Mouse (Mus musculus): Measurements from ENCODE around the gene S100a14. TPM values are rescaled to one million over a fixed set of nuclear protein-coding genes. Genes with fewer than 3 reads are reported as not detected.

S100a14 gene
- polyA plus RNA-seq, 1 experiment from 2014 or later, result 1.1 TPM

DNA sequence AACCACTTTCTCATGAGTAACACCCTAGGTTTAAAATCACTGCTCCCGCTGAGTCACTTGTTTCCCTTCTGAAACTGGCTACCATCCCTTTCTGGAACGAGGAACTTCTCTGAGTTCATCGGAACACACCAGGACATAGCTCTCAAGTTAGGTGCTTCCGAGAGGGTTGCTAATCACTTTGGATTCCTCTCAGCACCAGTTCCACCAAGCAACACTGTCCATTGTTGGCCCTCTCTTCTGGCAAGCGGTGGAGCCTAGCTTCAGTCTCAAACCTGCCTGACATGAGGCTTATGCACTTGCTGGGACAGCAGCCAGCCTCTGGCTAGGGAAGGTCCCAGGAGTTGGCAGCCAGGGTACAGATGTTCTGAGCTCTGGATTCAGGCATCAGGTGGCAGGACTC lies 48.0 kb downstream of the S100a14 start:
- H3K27me3 ChIP-seq (ENCODE audit: control insufficient read depth, insufficient read depth, low read length), result no peaks in the 10 kb centered on the region
- 87% methylated on average over 5 of the region's 5 CpGs for WGBS
- H3K36me3 ChIP-seq (ENCODE audit: control insufficient read depth, insufficient read depth, low read length), result no peaks in the 10 kb centered on the region

DNA sequence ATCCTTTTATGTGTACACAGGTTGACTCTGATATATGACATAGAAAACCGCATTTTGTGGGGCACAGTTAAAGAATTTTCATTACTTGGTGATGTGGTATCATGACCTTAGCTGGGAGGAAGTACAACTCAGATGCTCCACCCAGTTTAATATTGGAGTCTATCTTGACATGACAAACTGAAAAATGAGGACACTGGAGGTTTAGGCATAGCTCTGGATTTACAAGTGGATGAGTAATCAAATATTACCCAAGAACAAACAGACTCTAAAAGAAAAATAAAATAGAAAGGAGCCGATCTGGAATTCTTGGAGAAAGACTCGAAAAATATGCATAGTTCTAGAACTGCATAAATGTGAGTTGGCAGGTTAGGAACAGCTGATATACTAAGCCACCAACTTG lies 48.7 kb downstream of the S100a14 start:
- Histone ChIP-seq H3K4me3 (ENCODE audit: low read length) (no peak overlapping the region), H3K4me2 (replicated peaks; ENCODE audit: low read depth, low read length) (no peak overlapping the region), H3K36me3 (ENCODE audit: control insufficient read depth, insufficient read depth, low read length) (no peaks in the 10 kb centered on the region), H3K27me3 (ENCODE audit: control insufficient read depth, insufficient read depth, low read length) (no peaks in the 10 kb centered on the region), H3K27ac (ENCODE audit: low read depth, low read length) (no peak overlapping the region), H3K4me1 (ENCODE audit: control insufficient read depth, insufficient read depth, low read length) (no peaks in the 10 kb centered on the region), H3K9ac (ENCODE audit: low read depth, low read length) (no peak overlapping the region), H3K9me3 (ENCODE audit: control insufficient read depth, low read length) (no peaks in the 10 kb centered on the region)
- 76% methylated on average over 3 of the region's 3 CpGs for WGBS
- ATAC-seq (ENCODE audit: low FRiP score, low TSS enrichment), result no peak

More for the DNA sequence above, 48.0 kb downstream of the S100a14 start:
- H3K9me3 ChIP-seq (ENCODE audit: control insufficient read depth, low read length), result no peaks in the 10 kb centered on the region
- H3K4me1 ChIP-seq (ENCODE audit: control insufficient read depth, insufficient read depth, low read length), result no peaks in the 10 kb centered on the region
- H3K9ac ChIP-seq (ENCODE audit: low read depth, low read length), result no peak overlapping the region
- no peak overlapping the region for H3K4me2 ChIP-seq (replicated peaks; ENCODE audit: low read depth, low read length)
- H3K4me3 ChIP-seq (ENCODE audit: low read length), result no peak overlapping the region
- ATAC-seq (ENCODE audit: low FRiP score, low TSS enrichment), result no peak
- H3K27ac ChIP-seq (ENCODE audit: low read depth, low read length), result no peak overlapping the region

DNA sequence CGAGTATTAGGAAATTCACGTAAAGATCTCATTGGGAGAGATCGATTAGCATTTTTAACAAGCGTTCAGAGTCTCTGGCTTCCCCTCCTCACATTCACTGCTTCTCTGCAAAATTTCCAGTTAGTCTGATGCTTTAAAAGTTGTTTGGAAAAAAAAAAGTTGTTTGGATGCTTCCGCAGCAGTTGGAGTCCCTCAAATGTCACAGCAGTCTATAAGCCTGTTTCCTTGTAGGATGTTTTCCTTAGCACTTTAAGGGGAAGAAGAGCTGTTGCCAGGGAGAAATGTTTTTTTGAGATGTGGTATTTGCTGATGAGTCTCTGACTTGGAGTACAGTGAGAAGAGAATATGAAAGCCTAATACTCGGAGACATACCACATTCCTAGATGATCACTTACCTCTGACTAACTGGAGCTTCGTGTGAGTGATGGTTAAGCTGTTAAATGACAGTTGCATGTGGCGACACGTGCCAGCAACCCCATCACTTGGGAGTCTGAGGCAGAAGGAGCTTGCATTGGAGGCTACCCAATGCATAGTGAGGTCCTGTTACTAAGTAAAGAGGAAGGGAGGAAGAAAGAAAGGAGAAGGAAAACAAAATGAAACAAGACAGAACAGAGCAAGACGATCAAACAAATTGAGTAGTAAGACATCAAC lies 49.8 kb downstream of the S100a14 start:
- Histone ChIP-seq H3K9ac (ENCODE audit: low read depth, low read length) (no peak overlapping the region), H3K36me3 (ENCODE audit: control insufficient read depth, insufficient read depth, low read length) (no peaks in the 10 kb centered on the region), H3K4me3 (ENCODE audit: low read length) (no peak overlapping the region), H3K9me3 (ENCODE audit: control insufficient read depth, low read length) (no peaks in the 10 kb centered on the region), H3K4me2 (replicated peaks; ENCODE audit: low read depth, low read length) (no peak overlapping the region), H3K27ac (ENCODE audit: low read depth, low read length) (no peak overlapping the region), H3K4me1 (ENCODE audit: control insufficient read depth, insufficient read depth, low read length) (no peaks in the 10 kb centered on the region), H3K27me3 (ENCODE audit: control insufficient read depth, insufficient read depth, low read length) (no peaks in the 10 kb centered on the region)
- no peak for ATAC-seq (ENCODE audit: low FRiP score, low TSS enrichment)
- 66% methylated on average over 10 of the region's 10 CpGs for WGBS

Other genes starting within 250 kb of the S100a14 start
- gene Gatad2b, start 233.7 kb upstream of the S100a14 start, polyA plus RNA-seq (2014; fragmentation: Nextera tagmentation; extraction: Ambion mirVana), result 24.5 and 25.4 TPM in 2 replicates
- 8.2 and 12.3 TPM in 2 replicates for gene Slc27a3, start 136.9 kb upstream of the S100a14 start, polyA plus RNA-seq (2014; fragmentation: Nextera tagmentation; extraction: Ambion mirVana)
- gene Ints3, start 93.2 kb upstream of the S100a14 start, polyA plus RNA-seq (2014; fragmentation: Nextera tagmentation; extraction: Ambion mirVana), result 24.0 and 39.2 TPM in 2 replicates
- gene Npr1, start 61.0 kb upstream of the S100a14 start, polyA plus RNA-seq (2014; fragmentation: Nextera tagmentation; extraction: Ambion mirVana), result 11.0 and 12.3 TPM in 2 replicates
- 245 and 262 TPM in 2 replicates for gene Ilf2, start 50.7 kb upstream of the S100a14 start, polyA plus RNA-seq (2014; fragmentation: Nextera tagmentation; extraction: Ambion mirVana)
- 58.5 and 67.6 TPM in 2 replicates for gene Snapin, start 35.8 kb upstream of the S100a14 start, polyA plus RNA-seq (2014; fragmentation: Nextera tagmentation; extraction: Ambion mirVana)
- gene Chtop, start 17.4 kb upstream of the S100a14 start, polyA plus RNA-seq (2014; fragmentation: Nextera tagmentation; extraction: Ambion mirVana), result 98.8 and 105 TPM in 2 replicates
- gene S100a1, start 12.5 kb upstream of the S100a14 start, polyA plus RNA-seq (2014; fragmentation: Nextera tagmentation; extraction: Ambion mirVana), result 50.7 and 55.9 TPM in 2 replicates
- gene S100a13, start 12.4 kb upstream of the S100a14 start, polyA plus RNA-seq (2014; fragmentation: Nextera tagmentation; extraction: Ambion mirVana), result 30.2 and 38.0 TPM in 2 replicates
- gene S100a16, start 10.4 kb downstream of the S100a14 start, polyA plus RNA-seq (2014; fragmentation: Nextera tagmentation; extraction: Ambion mirVana), result 175 and 198 TPM in 2 replicates
- gene S100a3, start 33.7 kb downstream of the S100a14 start, polyA plus RNA-seq (2014; fragmentation: Nextera tagmentation; extraction: Ambion mirVana), result 0.06 TPM in 1 of 2 replicates, not detected in the other
- gene S100a2, start 63.4 kb downstream of the S100a14 start, polyA plus RNA-seq (2014; fragmentation: Nextera tagmentation; extraction: Ambion mirVana), result not detected in 2 replicates
- not detected in 2 replicates for gene Gm42674, start 75.0 kb downstream of the S100a14 start, polyA plus RNA-seq (2014; fragmentation: Nextera tagmentation; extraction: Ambion mirVana)
- 2.7 and 3.9 TPM in 2 replicates for gene S100a4, start 76.9 kb downstream of the S100a14 start, polyA plus RNA-seq (2014; fragmentation: Nextera tagmentation; extraction: Ambion mirVana)
- gene S100a5, start 81.7 kb downstream of the S100a14 start, polyA plus RNA-seq (2014; fragmentation: Nextera tagmentation; extraction: Ambion mirVana), result 0.56 TPM in 1 of 2 replicates, not detected in the other
- gene S100a6, start 86.0 kb downstream of the S100a14 start, polyA plus RNA-seq (2014; fragmentation: Nextera tagmentation; extraction: Ambion mirVana), result 115 and 148 TPM in 2 replicates
- not detected in 2 replicates for gene S100a7a, start 127.2 kb downstream of the S100a14 start, polyA plus RNA-seq (2014; fragmentation: Nextera tagmentation; extraction: Ambion mirVana)
- gene S100a8, start 142.1 kb downstream of the S100a14 start, polyA plus RNA-seq (2014; fragmentation: Nextera tagmentation; extraction: Ambion mirVana), result 2.4 and 4.2 TPM in 2 replicates
- 1.3 and 2.0 TPM in 2 replicates for gene S100a9, start 168.9 kb downstream of the S100a14 start, polyA plus RNA-seq (2014; fragmentation: Nextera tagmentation; extraction: Ambion mirVana)
- gene Pglyrp4, start 200.1 kb downstream of the S100a14 start, polyA plus RNA-seq (2014; fragmentation: Nextera tagmentation; extraction: Ambion mirVana), result not detected in 2 replicates

Data from kidney, embryonic 14.5 days (tissue).